Mouse (Mus musculus) ES-E14 (cell line): Measurements from ENCODE around the gene Hscb.

Source experiments
- CHD2 ChIP-seq: IDR thresholded peaks from 2 replicates; pipeline ENCODE4 v1.6.1; 2014; ENCODE audit warnings: mild to moderate bottlenecking, low read depth, low read length, inconsistent platforms
- MAFK ChIP-seq: IDR thresholded peaks from 2 replicates; pipeline ENCODE4 v1.6.1; 2014; ENCODE audit warnings: mild to moderate bottlenecking, low read depth, low read length, inconsistent platforms; ENCODE audit not compliant: insufficient read depth
- ZNF384 ChIP-seq: IDR thresholded peaks from 2 replicates; pipeline ENCODE4 v1.6.1; 2012; ENCODE audit warnings: low read depth, low read length, inconsistent platforms

DNA sequence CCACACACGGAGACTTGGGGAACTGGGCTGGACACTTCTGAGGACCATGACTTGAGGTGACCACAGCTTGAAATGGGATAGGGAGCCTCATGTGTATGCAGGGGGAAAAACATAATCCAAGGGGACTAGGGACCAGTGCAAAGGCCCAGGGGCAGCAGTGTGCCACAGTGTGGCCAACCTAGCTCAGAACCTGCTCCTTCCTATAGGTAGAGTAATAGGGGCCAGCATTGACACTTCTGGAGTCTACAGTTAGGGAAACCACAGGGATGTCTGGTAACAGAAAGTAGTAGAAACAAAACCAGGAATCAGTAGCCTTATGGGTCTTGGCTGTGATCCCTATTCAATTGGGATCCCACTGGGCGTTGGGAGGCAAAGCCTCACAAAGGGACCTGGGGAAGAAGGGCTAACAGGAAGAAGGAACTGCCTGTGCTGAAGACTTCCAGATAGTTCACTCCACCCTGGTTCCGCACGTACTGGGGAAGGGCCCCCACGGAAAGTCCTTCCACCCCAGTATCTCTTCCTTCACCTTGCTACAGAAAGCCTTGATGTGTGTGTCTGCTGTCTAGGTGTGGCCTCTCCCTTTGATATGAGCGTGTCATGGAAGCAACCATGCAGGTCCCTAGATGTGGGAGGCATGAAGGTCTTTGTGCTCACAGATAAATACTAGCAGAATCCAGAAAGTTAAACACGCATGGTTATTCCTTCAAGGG is 57.9 kb downstream of the Hscb start:
- TF ChIP-seq ZNF384 (no peak), CHD2 (no peak), MAFK (no peak)
